Mouse (Mus musculus): Measurements from ENCODE around the gene Ppp1r21. TPM values are rescaled to one million over a fixed set of nuclear protein-coding genes. Genes with fewer than 3 reads are reported as not detected.

The Ppp1r21 gene
- 23.8 and 29.4 TPM in 2 replicates for polyA plus RNA-seq (2014; fragmentation: Nextera tagmentation; extraction: Ambion mirVana)

GRCm38 (mm10) chr17:88529519-88530235 is at the start of gene Ppp1r21:
TSS of gene Ppp1r21 (plus strand) at chr17:88530118.
- Histone ChIP-seq H3K36me3 (ENCODE audit: control insufficient read depth, insufficient read depth, low read length) (no peaks in the 10 kb centered on the region), H3K9ac (ENCODE audit: low read length) (peak within 1 kb of the TSS; percentile 68), H3K27me3 (ENCODE audit: control insufficient read depth, insufficient read depth, low read length) (no peaks in the 10 kb centered on the region), H3K4me1 (replicated peaks; ENCODE audit: control insufficient read depth, insufficient read depth, low read length) (0 out of 2 replicates have a peak, but pooled peaks cover 2% of the 10 kb centered on the region), H3K27ac (ENCODE audit: low read depth, low read length) (peak within 1 kb of the TSS; percentile 68), H3K4me2 (ENCODE audit: low read depth, low read length, severe bottlenecking) (peak within 1 kb of the TSS; percentile 77), H3K4me3 (ENCODE audit: low read depth, low read length) (peak within 1 kb of the TSS; percentile 60), H3K9me3 (ENCODE audit: control insufficient read depth, low read length) (no peaks in the 10 kb centered on the region)
- ATAC-seq (replicated peaks; ENCODE audit: low FRiP score): peak; percentile 97
- peak; percentile 99 for DNase-seq (ENCODE audit: low spot score)
- 7% methylated on average over 40 of the region's 49 CpGs for WGBS

DNA sequence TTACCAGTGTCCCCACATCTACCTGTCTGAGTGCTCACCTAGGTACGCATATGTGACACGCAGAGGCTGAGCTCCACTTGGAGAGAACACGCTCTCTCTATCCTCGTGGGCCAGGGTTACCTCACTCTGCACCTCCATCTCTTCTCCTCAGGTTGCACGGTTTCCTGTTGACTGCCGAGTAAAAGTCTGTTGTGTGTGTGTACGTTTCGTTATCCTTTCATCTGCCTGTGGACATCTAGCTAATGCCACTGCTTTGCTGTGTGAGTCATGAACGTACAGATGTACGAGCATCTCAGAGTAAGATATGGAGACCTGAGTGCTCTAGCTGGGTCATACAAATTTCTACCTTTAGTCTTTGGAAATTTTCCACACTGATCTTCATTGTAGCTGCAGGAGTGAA is 49.5 kb upstream of the Ppp1r21 start:
- no peak overlapping the region for H3K27ac ChIP-seq (ENCODE audit: low read depth, low read length)
- WGBS: 95% methylated on average over 10 of the region's 10 CpGs
- no peaks in the 10 kb centered on the region for H3K36me3 ChIP-seq (ENCODE audit: control insufficient read depth, insufficient read depth, low read length)

GRCm38 (mm10) chr17:88481062-88481461 is 48.9 kb upstream of the Ppp1r21 start:
- Histone ChIP-seq H3K36me3 (ENCODE audit: control insufficient read depth, insufficient read depth, low read length) (no peaks in the 10 kb centered on the region), H3K27ac (ENCODE audit: low read depth, low read length) (no peak overlapping the region), H3K4me2 (ENCODE audit: low read depth, low read length, severe bottlenecking) (no peak overlapping the region), H3K9me3 (ENCODE audit: control insufficient read depth, low read length) (no peaks in the 10 kb centered on the region), H3K9ac (ENCODE audit: low read length) (no peak overlapping the region), H3K27me3 (ENCODE audit: control insufficient read depth, insufficient read depth, low read length) (no peaks in the 10 kb centered on the region), H3K4me3 (ENCODE audit: low read depth, low read length) (no peak overlapping the region), H3K4me1 (replicated peaks; ENCODE audit: control insufficient read depth, insufficient read depth, low read length) (no peaks in the 10 kb centered on the region)
- 88% methylated on average over 2 of the region's 2 CpGs for WGBS
- ATAC-seq (replicated peaks; ENCODE audit: low FRiP score) (no peak), DNase-seq (ENCODE audit: low spot score) (no peak)

More for the DNA sequence above, 49.5 kb upstream of the Ppp1r21 start:
- Histone ChIP-seq H3K4me2 (ENCODE audit: low read depth, low read length, severe bottlenecking) (no peak overlapping the region), H3K4me3 (ENCODE audit: low read depth, low read length) (no peak overlapping the region), H3K27me3 (ENCODE audit: control insufficient read depth, insufficient read depth, low read length) (no peaks in the 10 kb centered on the region), H3K9ac (ENCODE audit: low read length) (no peak overlapping the region), H3K4me1 (replicated peaks; ENCODE audit: control insufficient read depth, insufficient read depth, low read length) (no peaks in the 10 kb centered on the region), H3K9me3 (ENCODE audit: control insufficient read depth, low read length) (no peaks in the 10 kb centered on the region)
- DNase-seq (ENCODE audit: low spot score) (no peak), ATAC-seq (replicated peaks; ENCODE audit: low FRiP score) (no peak)

DNA sequence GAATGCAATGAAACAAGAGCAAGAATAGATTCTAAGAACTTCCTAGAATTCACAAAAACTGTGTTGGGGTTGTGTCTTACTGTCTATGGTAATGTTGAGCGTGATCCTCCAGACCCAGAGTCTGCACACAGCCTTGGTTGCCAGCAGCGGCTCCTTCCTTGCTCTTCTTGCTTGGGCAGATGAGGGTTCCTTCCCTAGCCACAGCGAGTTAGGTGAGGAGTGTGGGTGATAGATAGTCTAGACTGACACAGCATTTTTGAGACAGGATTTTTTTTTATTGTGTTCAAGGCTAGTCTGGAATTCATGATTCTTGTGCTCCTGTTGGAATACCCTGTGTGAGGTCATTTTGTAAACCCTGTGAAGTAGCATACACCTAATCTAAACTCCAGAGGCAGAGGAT is 48.3 kb upstream of the Ppp1r21 start:
- WGBS: 92% methylated on average over 3 of the region's 3 CpGs
- DNase-seq (ENCODE audit: low spot score) (no peak), ATAC-seq (replicated peaks; ENCODE audit: low FRiP score) (no peak)
- no peak overlapping the region for H3K27ac ChIP-seq (ENCODE audit: low read depth, low read length)
- no peaks in the 10 kb centered on the region for H3K9me3 ChIP-seq (ENCODE audit: control insufficient read depth, low read length)
- no peaks in the 10 kb centered on the region for H3K4me1 ChIP-seq (replicated peaks; ENCODE audit: control insufficient read depth, insufficient read depth, low read length)
- H3K4me2 ChIP-seq (ENCODE audit: low read depth, low read length, severe bottlenecking): no peak overlapping the region
- H3K4me3 ChIP-seq (ENCODE audit: low read depth, low read length): no peak overlapping the region
- H3K27me3 ChIP-seq (ENCODE audit: control insufficient read depth, insufficient read depth, low read length): no peaks in the 10 kb centered on the region
- H3K9ac ChIP-seq (ENCODE audit: low read length): no peak overlapping the region
- H3K36me3 ChIP-seq (ENCODE audit: control insufficient read depth, insufficient read depth, low read length): no peaks in the 10 kb centered on the region

DNA sequence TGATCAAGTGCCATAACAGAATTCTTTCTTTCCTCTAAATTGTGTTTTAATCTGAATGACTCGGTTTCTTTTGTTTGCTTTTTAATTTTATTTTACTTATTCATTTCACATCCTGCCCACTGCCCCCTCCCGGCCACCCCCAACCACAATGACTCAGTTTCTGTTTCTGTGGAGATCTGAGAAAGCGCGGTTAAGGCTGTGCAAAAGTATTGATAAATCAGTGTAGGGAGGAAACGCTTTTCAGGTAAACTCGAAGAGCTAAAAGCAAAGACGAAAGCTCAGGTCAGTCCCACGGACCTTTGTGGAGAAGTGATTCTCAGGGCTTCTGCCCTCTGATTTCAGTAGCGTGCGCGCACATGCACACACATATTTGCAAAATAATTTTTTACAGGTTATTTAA is 45.4 kb upstream of the Ppp1r21 start:
- Histone ChIP-seq H3K27ac (ENCODE audit: low read depth, low read length) (no peak overlapping the region), H3K27me3 (ENCODE audit: control insufficient read depth, insufficient read depth, low read length) (no peaks in the 10 kb centered on the region), H3K9ac (ENCODE audit: low read length) (no peak overlapping the region), H3K4me3 (ENCODE audit: low read depth, low read length) (no peak overlapping the region), H3K36me3 (ENCODE audit: control insufficient read depth, insufficient read depth, low read length) (no peaks in the 10 kb centered on the region), H3K4me1 (replicated peaks; ENCODE audit: control insufficient read depth, insufficient read depth, low read length) (no peaks in the 10 kb centered on the region), H3K4me2 (ENCODE audit: low read depth, low read length, severe bottlenecking) (no peak overlapping the region), H3K9me3 (ENCODE audit: control insufficient read depth, low read length) (no peaks in the 10 kb centered on the region)
- 93% methylated on average over 11 of the region's 11 CpGs for WGBS
- DNase-seq (ENCODE audit: low spot score) (no peak), ATAC-seq (replicated peaks; ENCODE audit: low FRiP score) (no peak)

GRCm38 (mm10) chr17:88484951-88485350 is 45.0 kb upstream of the Ppp1r21 start:
- no peak for ATAC-seq (replicated peaks; ENCODE audit: low FRiP score)
- DNase-seq (ENCODE audit: low spot score): no peak

GRCm38 (mm10) chr17:88490546-88490945 is 39.4 kb upstream of the Ppp1r21 start:
- no peaks in the 10 kb centered on the region for H3K36me3 ChIP-seq (ENCODE audit: control insufficient read depth, insufficient read depth, low read length)
- H3K4me3 ChIP-seq (ENCODE audit: low read depth, low read length): no peak overlapping the region
- no peak overlapping the region for H3K4me2 ChIP-seq (ENCODE audit: low read depth, low read length, severe bottlenecking)
- DNase-seq (ENCODE audit: low spot score): no peak
- H3K9ac ChIP-seq (ENCODE audit: low read length): no peak overlapping the region
- ATAC-seq (replicated peaks; ENCODE audit: low FRiP score): no peak
- H3K27ac ChIP-seq (ENCODE audit: low read depth, low read length): no peak overlapping the region
- no peaks in the 10 kb centered on the region for H3K9me3 ChIP-seq (ENCODE audit: control insufficient read depth, low read length)
- peaks cover 14% of the 10 kb centered on the region for H3K4me1 ChIP-seq (replicated peaks; ENCODE audit: control insufficient read depth, insufficient read depth, low read length)
- 94% methylated on average over 10 of the region's 10 CpGs for WGBS
- no peaks in the 10 kb centered on the region for H3K27me3 ChIP-seq (ENCODE audit: control insufficient read depth, insufficient read depth, low read length)

More at GRCm38 (mm10) chr17:88484951-88485350, 45.0 kb upstream of the Ppp1r21 start:
- Histone ChIP-seq H3K9ac (ENCODE audit: low read length) (no peak overlapping the region), H3K27ac (ENCODE audit: low read depth, low read length) (no peak overlapping the region), H3K4me1 (replicated peaks; ENCODE audit: control insufficient read depth, insufficient read depth, low read length) (no peaks in the 10 kb centered on the region), H3K4me3 (ENCODE audit: low read depth, low read length) (no peak overlapping the region), H3K27me3 (ENCODE audit: control insufficient read depth, insufficient read depth, low read length) (no peaks in the 10 kb centered on the region), H3K36me3 (ENCODE audit: control insufficient read depth, insufficient read depth, low read length) (no peaks in the 10 kb centered on the region), H3K4me2 (ENCODE audit: low read depth, low read length, severe bottlenecking) (no peak overlapping the region), H3K9me3 (ENCODE audit: control insufficient read depth, low read length) (no peaks in the 10 kb centered on the region)
- 89% methylated on average over 1 of the region's 1 CpGs for WGBS

DNA sequence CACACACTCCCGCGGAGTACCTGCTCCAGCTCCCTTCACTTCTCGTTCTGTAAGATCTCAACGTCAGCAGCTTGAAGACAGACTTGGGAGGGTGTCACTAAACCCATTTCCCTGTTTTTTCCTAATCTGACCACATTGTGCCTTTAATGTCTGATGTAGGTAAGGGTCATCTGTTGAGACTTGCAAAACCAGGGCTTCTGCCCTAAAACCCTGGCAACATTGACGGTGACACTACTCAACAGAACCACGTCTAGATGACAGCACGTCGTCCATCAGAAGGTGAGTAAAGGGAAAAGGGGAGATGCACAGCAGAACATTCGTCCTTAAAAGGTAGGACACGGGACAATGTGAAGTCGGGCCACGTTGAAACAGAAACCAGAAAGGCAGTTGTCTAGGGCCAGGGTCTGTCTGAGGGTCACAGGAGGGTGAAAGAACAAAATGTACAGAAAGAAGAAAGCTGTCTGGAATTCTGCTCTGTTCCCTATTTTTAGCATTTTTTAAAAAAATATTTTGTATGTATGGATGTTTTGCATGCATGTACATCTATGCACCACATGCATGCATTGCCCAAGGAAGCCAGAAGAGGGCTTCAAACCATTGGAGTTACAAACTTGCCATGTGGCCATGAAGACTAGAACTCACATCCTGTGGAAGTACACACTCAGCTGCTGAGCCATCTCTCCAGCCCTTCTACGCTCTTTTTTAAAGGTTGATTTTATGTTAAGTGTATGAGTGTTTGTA is 38.4 kb upstream of the Ppp1r21 start:
- H3K9ac ChIP-seq (ENCODE audit: low read length): no peak overlapping the region
- H3K36me3 ChIP-seq (ENCODE audit: control insufficient read depth, insufficient read depth, low read length): no peaks in the 10 kb centered on the region
- H3K27ac ChIP-seq (ENCODE audit: low read depth, low read length): no peak overlapping the region
- no peaks in the 10 kb centered on the region for H3K9me3 ChIP-seq (ENCODE audit: control insufficient read depth, low read length)
- peaks cover 14% of the 10 kb centered on the region for H3K4me1 ChIP-seq (replicated peaks; ENCODE audit: control insufficient read depth, insufficient read depth, low read length)
- DNase-seq (ENCODE audit: low spot score) (no peak), ATAC-seq (replicated peaks; ENCODE audit: low FRiP score) (no peak)
- H3K4me2 ChIP-seq (ENCODE audit: low read depth, low read length, severe bottlenecking): no peak overlapping the region
- WGBS: 96% methylated on average over 13 of the region's 13 CpGs
- H3K27me3 ChIP-seq (ENCODE audit: control insufficient read depth, insufficient read depth, low read length): no peaks in the 10 kb centered on the region
- H3K4me3 ChIP-seq (ENCODE audit: low read depth, low read length): no peak overlapping the region

Data from forebrain, embryonic 11.5 days (tissue).